In genomic region chr10:79916081-79916480, GRCm38 (mm10) we compare ENCODE assay signal across 9 mouse cellular contexts. TPM values are rescaled to one million over a fixed set of nuclear protein-coding genes. Genes with fewer than 3 reads are reported as not detected.
A peak's percentile ranks its signal among the peaks of the same experiment; 100 is the strongest.
DNase-seq lines count a peak whose midpoint lies in the region; ATAC-seq and TF ChIP-seq lines count a peak whose summit lies in the region.
"Had no signal": no experiment of that assay in that cellular context is flagged by ENCODE, and none has a peak within 500 bp of the region (broad histone marks: within the 10 kb centered on the region; RNA-seq: fewer than 3 reads in every experiment).

No protein-coding gene starts in this region.

- H3K4me3 ChIP-seq in gastrocnemius, adult 2 months = peak overlapping the region; percentile 95
- peak overlapping the region; percentile 83 for H3K4me3 ChIP-seq in forebrain, embryonic 10.5 days

- no peak for DNase-seq in gastrocnemius, adult 2 months
- DNase-seq in gastrocnemius, adult 8-10 months (ENCODE audit: low spot score in 2 of 2) = no peak
- DNase-seq in 416B (ENCODE audit: low read depth) (peak; percentile 34), liver (peak; percentile 21)
- no peak for DNase-seq in forebrain, embryonic 10.5 days (ENCODE audit: extremely low spot score, low spot score)
- no peak for DNase-seq in urinary bladder, postnatal 10 days (ENCODE audit: low spot score)
- DNase-seq in ovary, postnatal 14 days (ENCODE audit: low spot score) = no peak

- peaks cover 78% of the 10 kb centered on the region for H3K4me1 ChIP-seq in forebrain, embryonic 10.5 days

- H3K9me3 ChIP-seq in forebrain, embryonic 10.5 days = no peaks in the 10 kb centered on the region

- intact Hi-C loops in gastrocnemius, adult 2 months (cut with DNase I) = no loop called here

- 7% methylated on average over 8 of the region's 8 CpGs for WGBS in forebrain, embryonic 10.5 days

- TF ChIP-seq CTCF in gastrocnemius, adult 2 months (IDR thresholded peaks at IDR 0.05) = no peak

- H3K36me3 ChIP-seq in forebrain, embryonic 10.5 days (replicated peaks) = peaks cover 22% of the 10 kb centered on the region

- H3K27ac ChIP-seq in gastrocnemius, adult 2 months = peak overlapping the region; percentile 97
- peak overlapping the region; percentile 93 for H3K27ac ChIP-seq in forebrain, embryonic 10.5 days

- ATAC-seq in CD4-positive, CD25-positive, alpha-beta regulatory T cell, adult 4 months = no peak

- H3K27me3 ChIP-seq in forebrain, embryonic 10.5 days (ENCODE audit: poor library complexity, severe bottlenecking) = peaks cover 55% of the 10 kb centered on the region

RNA-seq across cellular contexts. Expression of gene Kiss1r, which starts 0.7 kb away (rescaled TPM):
- total RNA-seq in gastrocnemius, adult 2 months (2021) = under 1 TPM; 0.17 to 0.23 TPM
- under 1 TPM; 0.13 to 0.36 (median 0.22) TPM for total RNA-seq in gastrocnemius, adult 8-10 months (2022)
- polyA plus RNA-seq in forebrain, embryonic 10.5 days (2016; fragmentation: Nextera tagmentation; extraction: Ambion mirVana) = 0.28 and 0.48 TPM in 2 replicates
- under 1 TPM in 1 of 2 experiments, not detected in 1; 0.09 TPM for polyA plus RNA-seq in CD4-positive, CD25-positive, alpha-beta regulatory T cell, adult 4 months (2017; shearing (Covaris generic))

RNA-seq across cellular contexts. Expression of gene R3hdm4, which starts 4.9 kb away (rescaled TPM):
- 100 to 1,000 TPM; 107 to 121 TPM for total RNA-seq in gastrocnemius, adult 2 months (2021)
- 100 to 1,000 TPM; 124 to 137 (median 129) TPM for total RNA-seq in gastrocnemius, adult 8-10 months (2022)
- polyA plus RNA-seq in forebrain, embryonic 10.5 days (2016; fragmentation: Nextera tagmentation; extraction: Ambion mirVana) = 112 and 116 TPM in 2 replicates
- 100 to 1,000 TPM in 1 of 2 experiments, 10 to 100 TPM in 1; 93.5 to 104 TPM for polyA plus RNA-seq in CD4-positive, CD25-positive, alpha-beta regulatory T cell, adult 4 months (2017; shearing (Covaris generic))

RNA-seq across cellular contexts. Expression of gene Gm26602, which starts 5.4 kb away (rescaled TPM):
- total RNA-seq in gastrocnemius, adult 2 months (2021) = not detected
- total RNA-seq in gastrocnemius, adult 8-10 months (2022) = not detected
- polyA plus RNA-seq in forebrain, embryonic 10.5 days (2016; fragmentation: Nextera tagmentation; extraction: Ambion mirVana) = 1.9 TPM in 1 of 2 replicates, not detected in the other
- not detected for polyA plus RNA-seq in CD4-positive, CD25-positive, alpha-beta regulatory T cell, adult 4 months (2017; shearing (Covaris generic))
- polyA plus RNA-seq: large intestine, adult 2 months had no signal

RNA-seq across cellular contexts. Expression of gene Med16, which starts 7.4 kb away (rescaled TPM):
- 10 to 100 TPM; 32.6 to 37.2 TPM for total RNA-seq in gastrocnemius, adult 2 months (2021)
- total RNA-seq in gastrocnemius, adult 8-10 months (2022) = 10 to 100 TPM; 30.8 to 37.1 (median 32.9) TPM
- 61.8 and 65.7 TPM in 2 replicates for polyA plus RNA-seq in forebrain, embryonic 10.5 days (2016; fragmentation: Nextera tagmentation; extraction: Ambion mirVana)
- polyA plus RNA-seq in CD4-positive, CD25-positive, alpha-beta regulatory T cell, adult 4 months (2017; shearing (Covaris generic)) = 1 to 10 TPM; 5.0 to 7.7 TPM

RNA-seq across cellular contexts. Expression of gene Arid3a, which starts 10.8 kb away (rescaled TPM):
- total RNA-seq in gastrocnemius, adult 2 months (2021) = 1 to 10 TPM; 1.8 to 2.1 TPM
- 1 to 10 TPM; 1.5 to 2.3 (median 2.1) TPM for total RNA-seq in gastrocnemius, adult 8-10 months (2022)
- 12.5 and 13.0 TPM in 2 replicates for polyA plus RNA-seq in forebrain, embryonic 10.5 days (2016; fragmentation: Nextera tagmentation; extraction: Ambion mirVana)
- 1 to 10 TPM; 2.7 to 3.3 TPM for polyA plus RNA-seq in CD4-positive, CD25-positive, alpha-beta regulatory T cell, adult 4 months (2017; shearing (Covaris generic))

Comparison
In these comparisons a context has a peak if more than half of its experiments do, and no peak if none do; other contexts are left out.
1. DNase-seq: peak in 416B (single experiment) and liver (single experiment); none in gastrocnemius, adult 2 months (single experiment), gastrocnemius, adult 8-10 months (0 of 2), forebrain, embryonic 10.5 days (single experiment), urinary bladder, postnatal 10 days (single experiment) and ovary, postnatal 14 days (single experiment).